Mouse (Mus musculus) gastrocnemius, adult 18-20 months (tissue): ENCODE data around the gene Gprin3. TPM values are rescaled to one million over a fixed set of nuclear protein-coding genes. Genes with fewer than 3 reads are reported as not detected.
"Not testable (repeated sequence)": the region's sequence is repeated elsewhere in the genome, so short reads cannot be mapped to it uniquely, and the experiment has no call there.

Source experiments
- DNase-seq: peaks from one replicate; pipeline ENCODE4 v3.0.0; 2021; ENCODE audit warnings: low spot score
- total RNA-seq, 2 experiments: library from RNA; stranded (reverse); gene quantifications; 2 replicates each; pipeline ENCODE4 v1.2.3; 2021

The Gprin3 gene
- total RNA-seq, 2 experiments from 2014 or later = 0.07 to 0.21 TPM

DNA sequence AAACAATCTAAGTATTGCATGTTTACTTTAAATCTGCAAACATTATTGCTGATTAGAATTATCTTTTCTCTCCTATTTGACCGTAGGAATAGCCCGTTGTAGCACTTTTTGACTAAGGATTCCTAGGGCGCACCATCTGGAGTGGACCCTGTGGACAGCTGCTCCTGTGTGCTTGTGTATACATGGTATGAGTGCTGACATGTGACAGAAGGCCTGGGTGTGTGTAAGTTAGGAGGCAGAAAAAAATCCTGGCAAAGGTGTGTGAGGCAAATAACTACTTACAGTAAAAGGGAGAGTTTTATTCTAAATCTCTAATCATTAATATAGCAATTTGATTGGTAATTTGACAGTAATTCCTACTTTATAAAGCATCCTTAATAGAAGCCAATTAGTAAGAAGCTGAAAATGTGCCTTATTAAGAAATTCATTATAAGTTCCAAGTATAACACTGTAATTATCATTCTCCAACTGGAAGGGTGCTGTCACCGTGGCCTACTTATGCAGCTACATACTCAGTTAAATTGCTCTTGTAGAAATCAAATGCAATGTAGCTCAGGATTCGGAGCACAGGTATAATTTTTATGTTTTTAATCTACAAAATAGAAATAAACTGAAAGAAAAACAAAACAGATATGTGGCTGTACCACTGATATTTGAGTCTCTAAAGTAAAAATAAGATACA, 74.8 kb downstream of the Gprin3 start:
- no peak for DNase-seq

DNA sequence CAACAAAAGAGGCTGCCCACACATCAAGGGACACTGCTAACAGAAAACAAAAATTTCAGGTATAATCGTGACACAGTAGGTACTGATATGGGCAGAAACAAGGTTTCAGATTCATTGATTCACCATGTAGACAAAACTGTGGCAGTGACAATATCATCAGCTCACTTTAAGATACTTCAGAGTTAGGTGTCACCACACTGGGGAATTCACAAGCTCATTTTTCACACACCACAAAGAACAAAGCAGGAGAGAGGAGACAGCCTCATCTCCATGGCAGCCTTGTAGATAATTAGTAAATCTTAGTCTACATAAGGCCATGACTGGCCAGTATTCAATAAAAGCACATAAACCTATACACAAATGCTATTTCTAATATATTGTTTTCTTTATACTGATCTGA, 77.4 kb downstream of the Gprin3 start:
- no peak for DNase-seq

DNA sequence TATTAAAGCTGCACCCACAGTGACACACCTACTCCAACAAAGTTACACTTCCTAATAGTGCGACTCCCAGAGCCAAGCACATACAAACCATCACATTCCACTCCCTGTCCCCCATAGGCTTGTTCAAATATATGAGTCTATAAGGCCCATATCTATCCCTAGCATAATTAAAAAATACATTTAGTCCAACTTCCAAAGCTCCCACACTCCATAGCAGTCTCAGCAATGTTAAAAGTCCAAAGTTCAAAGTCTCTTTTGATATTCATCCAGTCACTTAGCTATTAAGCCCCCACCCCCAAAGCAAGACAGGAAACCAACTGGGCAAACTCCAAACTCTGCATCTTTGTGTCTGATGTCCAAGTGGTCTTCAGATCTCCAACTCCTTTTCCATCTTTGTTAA, 84.9 kb downstream of the Gprin3 start:
- DNase-seq = no peak

DNA sequence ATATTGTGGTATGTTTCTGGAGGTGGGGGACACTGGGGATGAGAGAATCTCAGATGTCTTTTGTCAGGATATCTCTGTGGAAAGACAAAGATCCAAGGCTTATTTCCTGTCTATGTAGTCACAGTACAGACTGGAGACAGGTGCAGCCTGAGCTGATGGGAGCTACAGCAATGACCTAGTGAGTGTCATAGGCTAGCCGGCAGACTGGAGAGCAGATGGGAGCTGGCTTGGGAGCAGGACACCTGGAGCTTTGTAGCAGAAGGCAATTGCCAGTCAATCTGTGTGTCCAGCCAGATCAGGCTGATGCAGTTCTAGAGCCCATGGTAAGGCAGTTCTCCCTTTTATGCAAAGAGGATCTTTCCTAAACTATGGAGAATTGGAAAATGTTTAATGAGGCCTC, 97.8 kb downstream of the Gprin3 start:
- DNase-seq = no peak

DNA sequence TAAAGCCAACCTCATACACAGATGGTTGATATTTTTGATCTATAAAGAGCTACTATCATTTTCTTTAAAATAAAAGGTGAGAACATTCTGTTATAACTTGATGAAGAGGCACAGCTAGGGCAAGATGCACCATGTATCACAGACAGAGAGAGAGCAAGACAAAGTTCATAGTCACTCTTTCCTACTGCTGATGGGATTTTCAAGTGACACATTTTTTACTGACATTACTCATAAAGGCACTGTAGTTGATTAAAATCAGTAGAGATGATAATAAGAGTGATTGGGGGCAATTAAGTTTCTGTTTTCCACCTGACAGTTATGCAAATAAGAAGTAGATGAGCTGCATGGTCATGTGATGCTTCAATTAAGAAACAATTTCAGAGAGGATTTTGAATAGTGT, 110.2 kb downstream of the Gprin3 start:
- DNase-seq = no peak

DNA sequence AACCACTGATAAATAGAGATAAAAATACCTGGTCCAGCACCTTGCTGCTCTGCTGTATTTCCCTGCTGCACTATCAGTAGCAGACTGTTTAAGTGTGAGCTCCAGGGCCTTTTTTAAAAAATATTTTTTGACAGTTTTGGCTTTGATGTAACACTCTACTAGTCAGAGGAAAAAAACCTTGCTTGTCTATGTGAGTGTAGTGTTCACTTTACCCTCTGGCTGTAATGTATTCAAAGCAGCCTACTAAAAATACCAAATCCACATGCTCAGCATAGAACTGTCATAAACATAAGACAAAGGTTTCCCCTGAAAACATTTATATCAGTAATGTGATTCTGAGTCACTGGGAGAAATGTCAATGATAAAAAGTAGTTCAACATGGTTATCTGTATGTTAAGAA, 111.0 kb downstream of the Gprin3 start:
- no peak for DNase-seq

DNA sequence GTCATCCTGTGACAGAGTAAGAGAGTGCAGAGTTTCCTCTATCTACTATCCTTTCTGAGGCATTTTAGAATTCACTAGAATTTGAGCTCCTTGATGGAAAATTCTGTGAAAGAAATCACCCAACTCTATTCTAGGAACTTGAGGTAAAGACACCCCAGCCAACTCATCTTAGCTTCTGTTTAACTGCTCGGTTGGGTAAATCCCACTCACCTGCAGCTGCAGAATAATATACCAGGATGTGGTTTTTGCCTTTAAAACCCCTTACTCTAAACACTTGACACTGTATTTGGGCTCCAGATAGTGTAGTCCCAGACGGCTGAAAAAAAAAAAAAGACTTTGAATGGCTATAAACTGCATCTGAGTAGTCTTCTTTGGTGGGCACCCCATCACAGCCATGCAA, 112.9 kb downstream of the Gprin3 start:
- DNase-seq = no peak

DNA sequence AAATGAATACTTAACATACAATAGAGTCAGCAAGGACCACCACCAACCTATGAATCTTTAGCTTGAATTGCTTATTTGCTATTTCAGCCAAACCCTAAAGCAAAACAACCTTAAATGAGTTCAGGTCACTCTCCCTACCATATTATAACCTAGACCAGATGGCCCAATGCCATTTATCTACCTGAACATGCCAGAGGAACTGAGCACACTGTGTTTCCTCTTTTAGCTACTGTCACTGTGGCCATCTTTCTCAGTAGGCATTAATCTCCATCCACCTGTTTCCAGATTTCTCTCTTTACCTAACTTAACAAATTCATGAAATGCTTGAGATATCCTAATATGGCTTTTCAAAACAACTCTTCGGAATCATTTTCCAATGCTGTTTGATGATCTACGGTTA, 114.9 kb downstream of the Gprin3 start:
- DNase-seq = no peak

DNA sequence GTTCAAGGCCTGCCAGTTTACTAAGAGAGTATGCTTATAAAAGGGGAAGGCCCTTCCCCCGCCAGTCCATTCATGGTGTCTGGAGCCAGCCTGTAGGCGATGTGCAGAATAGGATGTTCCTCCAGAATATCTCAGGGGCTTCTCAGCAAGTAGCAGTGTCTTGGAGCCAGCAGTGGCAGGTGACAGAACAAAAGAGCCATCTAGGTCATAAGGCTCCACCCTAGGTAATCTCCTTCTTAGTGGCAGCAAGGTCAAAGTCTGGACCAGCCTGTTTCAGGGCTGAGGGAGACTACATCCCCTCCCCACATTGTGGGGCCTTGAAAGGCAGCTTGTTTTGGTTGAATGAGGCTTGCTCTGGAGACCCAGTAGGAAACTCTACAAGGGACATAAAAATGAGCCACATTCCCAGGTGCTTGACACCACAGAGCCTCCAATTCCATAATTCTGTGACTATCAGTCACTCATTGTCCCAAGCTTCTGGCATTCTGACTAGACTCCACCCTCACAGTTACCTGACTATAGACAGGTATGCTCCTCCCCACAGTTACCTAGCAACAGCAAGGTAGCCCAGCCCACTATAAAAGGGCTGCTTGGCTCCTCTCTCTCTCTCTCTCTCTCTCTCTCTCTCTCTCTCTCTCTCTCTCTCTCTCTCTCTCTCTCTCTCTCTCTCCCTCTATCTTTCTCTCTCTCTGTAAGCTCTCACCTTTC, 121.7 kb downstream of the Gprin3 start:
- DNase-seq = not testable (repeated sequence)

DNA sequence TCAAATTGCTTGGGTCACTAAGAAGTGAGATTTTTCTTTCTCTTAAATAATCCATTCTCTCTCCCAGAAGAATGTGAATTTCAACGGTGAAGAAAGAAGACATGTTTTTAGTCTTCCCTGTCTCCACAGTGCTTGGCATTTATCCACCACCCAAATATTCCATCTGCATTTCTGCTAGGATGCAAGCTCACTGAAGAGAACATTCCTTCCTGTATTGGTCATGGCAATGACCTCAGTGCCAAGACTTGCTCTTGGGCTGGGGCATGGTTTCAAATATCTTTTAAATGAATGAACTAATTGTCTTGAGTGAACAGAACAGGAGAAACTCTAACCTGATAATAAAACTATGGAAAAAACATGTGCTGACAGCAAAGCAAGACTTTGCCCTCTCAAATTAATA, 123.1 kb downstream of the Gprin3 start:
- DNase-seq = peak; percentile 38

Other genes starting within 250 kb of the Gprin3 start
- gene Tigd2, start 217.4 kb downstream of the Gprin3 start, total RNA-seq = 10 to 100 TPM in 1 of 2 experiments, 1 to 10 TPM in 1; 9.8 to 10.2 TPM